Mouse (Mus musculus): ENCODE data around the gene Gm3095.
"Not testable (repeated sequence)": the region's sequence is repeated elsewhere in the genome, so short reads cannot be mapped to it uniquely, and the experiment has no call there.

Gm3095 gene

GRCm38 (mm10) chr14:3963247-3963646, at the start of gene Gm3095:
Gene Gm3095, plus strand, starts transcription at chr14:3963547.
- DNase-seq (ENCODE audit: low read depth) = not testable (repeated sequence)

GRCm38 (mm10) chr14:3931456-3931855, 31.9 kb upstream of the Gm3095 start, which contains the start of gene Gm3029:
Gene Gm3029, plus strand, starts transcription at chr14:3931756.
- DNase-seq (ENCODE audit: low read depth) = not testable (repeated sequence)

GRCm38 (mm10) chr14:3998094-3998493, 34.7 kb downstream of the Gm3095 start, which contains the start of gene Gm3099:
Gene Gm3099, plus strand, starts transcription at chr14:3998394.
- DNase-seq (ENCODE audit: low read depth) = not testable (repeated sequence)

Data from c-Kit-positive CD71-negative TER-119-negative erythroid progenitor cells, embryonic 14.5 days (primary cell).